Mouse (Mus musculus) lung, embryonic 16.5 days (tissue): ENCODE measurements around the gene Ube2k. TPM values are rescaled to one million over a fixed set of nuclear protein-coding genes. Genes with fewer than 3 reads are reported as not detected.
"Not testable (repeated sequence)": the region's sequence is repeated elsewhere in the genome, so short reads cannot be mapped to it uniquely, and the experiment has no call there.

Experiments
- ATAC-seq: fragments of 200-750 bp; cut with Nextera tagmentation; 2 replicates; pipeline ENCODE4 v1.8.0; 2017; ENCODE audit warnings: low read depth, mild to moderate bottlenecking, moderate library complexity
- H3K27ac ChIP-seq: fragments of 300-500 bp; sonication (generic); 2 replicates; pipeline ENCODE4 v1.5.1; 2014; ENCODE audit warnings: mild to moderate bottlenecking, control low read depth, low read length
- H3K27me3 ChIP-seq: fragments of 300-500 bp; sonication (generic); 2 replicates; pipeline ENCODE4 v1.6.1; 2014; ENCODE audit warnings: low read depth, low read length, mixed read lengths; ENCODE audit not compliant: control insufficient read depth, insufficient read depth
- H3K36me3 ChIP-seq: fragments of 300-500 bp; sonication (generic); 2 replicates; pipeline ENCODE4 v1.6.1; 2014; ENCODE audit warnings: low read length; ENCODE audit not compliant: control insufficient read depth, insufficient read depth
- H3K4me1 ChIP-seq: fragments of 300-500 bp; sonication (generic); replicated peaks from 2 replicates; pipeline ENCODE4 v1.6.1; 2014; ENCODE audit warnings: low read length, mixed read lengths; ENCODE audit not compliant: control insufficient read depth, insufficient read depth
- H3K4me2 ChIP-seq: fragments of 300-500 bp; sonication (generic); 2 replicates; pipeline ENCODE4 v1.6.1; 2014; ENCODE audit warnings: low read depth, low read length, control low read depth
- H3K4me3 ChIP-seq: fragments of 300-500 bp; sonication (generic); 2 replicates; pipeline ENCODE4 v1.5.1; 2014; ENCODE audit warnings: mild to moderate bottlenecking, low read length, control low read depth
- H3K9ac ChIP-seq: fragments of 300-500 bp; sonication (generic); 2 replicates; pipeline ENCODE4 v1.6.1; 2014; ENCODE audit warnings: low read length, control low read depth
- H3K9me3 ChIP-seq: fragments of 300-500 bp; sonication (generic); 2 replicates; pipeline ENCODE4 v1.6.1; 2016; ENCODE audit warnings: low read length; ENCODE audit not compliant: control insufficient read depth
- WGBS: fragments of 180-500 bp; shearing (Covaris S2); extraction: QIAGEN DNeasy Blood & Tissue Kit; methylation state at CpG from one replicate; pipeline ENCODE4 v1.1.7; 2014; 5-methylcytosine and 5-hydroxymethylcytosine counted together
- polyA plus RNA-seq: library from polyadenylated mRNA; unstranded; fragments of >200 nt; fragmentation: Nextera tagmentation; extraction: Ambion mirVana; gene quantifications from 2 replicates; pipeline ENCODE4 v1.2.1, GENCODE M21; 2015

Ube2k gene
- polyA plus RNA-seq, 1 experiment from 2014 or later = 146 TPM

- no peaks in the 10 kb centered on the region for H3K27me3 ChIP-seq
- H3K36me3 ChIP-seq = no peaks in the 10 kb centered on the region
- 53% methylated on average over 5 of the region's 5 CpGs for WGBS
- no peak; the same call in 1 of the 2 replicates for ATAC-seq
- no peaks in the 10 kb centered on the region for H3K9me3 ChIP-seq
- no peak overlapping the region; the same call in 1 of the 2 replicates for H3K27ac ChIP-seq
- peaks cover 14% of the 10 kb centered on the region for H3K4me1 ChIP-seq
- H3K4me2 ChIP-seq = no peak overlapping the region
- no peak overlapping the region for H3K9ac ChIP-seq
- H3K4me3 ChIP-seq = no peak overlapping the region
Measured at GRCm38 (mm10) chr5:65535457-65536067, 1.5 kb upstream of the Ube2k start.

DNA sequence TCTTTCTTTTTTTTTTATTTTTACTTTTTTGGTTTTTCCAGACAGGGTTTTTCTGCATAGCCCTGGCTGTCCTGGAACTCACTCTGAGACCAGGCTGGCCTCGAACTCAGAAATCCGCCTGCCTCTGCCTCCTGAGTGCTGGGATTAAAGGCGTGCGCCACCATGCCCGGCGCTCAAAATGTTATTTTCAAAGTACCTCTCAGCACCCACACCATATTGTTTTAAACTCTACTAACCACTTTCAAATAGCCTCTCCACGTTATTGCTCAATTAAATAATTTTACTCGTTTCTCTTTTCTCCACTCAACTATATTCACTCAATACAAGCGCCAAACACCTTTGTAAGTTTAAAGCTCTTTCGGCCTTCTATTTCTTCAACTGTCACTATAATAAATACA, 966 bp upstream of the Ube2k start:
- 73% methylated on average over 10 of the region's 10 CpGs for WGBS
- peaks cover 14% of the 10 kb centered on the region for H3K4me1 ChIP-seq
- H3K9me3 ChIP-seq, H3K27me3 ChIP-seq, ATAC-seq, H3K36me3 ChIP-seq: not testable (repeated sequence)
- H3K4me2 ChIP-seq = peak overlapping the region; percentile 79
- H3K9ac ChIP-seq = peak overlapping the region; percentile 83
- peak overlapping the region; percentile 99 for H3K27ac ChIP-seq
- peak overlapping the region; percentile 64 for H3K4me3 ChIP-seq

DNA sequence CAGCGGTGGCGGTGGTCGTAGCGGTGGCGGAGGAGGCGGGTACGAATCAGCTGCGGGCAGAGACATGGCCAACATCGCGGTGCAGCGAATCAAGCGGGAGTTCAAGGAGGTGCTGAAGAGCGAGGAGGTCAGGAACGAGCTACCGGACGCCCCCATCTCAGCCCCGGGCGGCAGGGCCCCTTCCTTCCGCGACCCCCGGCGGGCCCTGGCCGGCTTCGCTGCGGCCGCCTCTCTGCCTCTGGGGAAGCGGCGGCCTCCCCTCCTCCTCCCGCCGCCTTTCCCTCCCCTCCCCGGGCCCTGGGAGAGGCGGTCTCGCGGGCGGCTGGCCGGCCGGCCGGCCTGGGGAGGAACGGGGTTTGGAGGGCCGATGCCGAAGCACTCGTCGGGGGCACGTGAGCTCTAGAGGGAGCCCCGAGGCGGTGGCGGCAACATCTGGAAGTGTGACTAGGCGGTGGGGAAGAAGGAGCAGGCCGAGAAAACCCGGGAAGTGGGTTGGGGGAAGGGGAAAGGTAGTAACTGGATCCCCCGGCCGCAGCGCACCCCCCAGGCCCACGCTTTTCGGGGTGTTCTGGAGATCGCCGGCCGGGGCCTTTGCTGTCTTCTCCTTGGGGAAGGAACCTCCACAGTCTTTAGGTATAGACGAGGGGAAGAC, 513 bp downstream of the Ube2k start:
- Histone ChIP-seq H3K9ac (peak overlapping the region; percentile 83), H3K4me1 (peaks cover 14% of the 10 kb centered on the region), H3K27me3 (no peaks in the 10 kb centered on the region), H3K4me2 (peak overlapping the region; percentile 79), H3K36me3 (no peaks in the 10 kb centered on the region), H3K27ac (peak overlapping the region; percentile 99), H3K9me3 (no peaks in the 10 kb centered on the region), H3K4me3 (peak overlapping the region; percentile 64)
- WGBS = 1% methylated on average over 52 of the region's 59 CpGs
- ATAC-seq = peak; percentile 69

DNA sequence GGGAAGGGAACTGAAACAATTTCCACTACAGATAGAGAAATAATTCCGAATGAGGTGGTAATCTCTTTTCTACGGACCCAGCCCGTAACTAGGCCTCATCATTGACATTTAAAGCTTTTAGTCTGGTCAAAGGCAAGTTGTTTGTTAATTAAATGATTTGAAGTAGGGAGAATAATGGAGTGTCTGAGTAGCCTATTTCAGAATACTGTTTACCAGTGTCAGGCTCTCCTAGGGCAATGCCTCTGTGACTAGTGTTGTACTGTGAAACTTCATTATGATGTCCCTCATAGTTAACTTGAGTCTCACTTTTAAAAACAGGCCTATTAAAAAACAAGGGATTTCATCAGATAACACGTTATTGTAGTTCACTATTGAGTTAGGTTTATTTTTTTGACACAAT, 1.1 kb downstream of the Ube2k start:
- Histone ChIP-seq H3K4me1 (peaks cover 14% of the 10 kb centered on the region), H3K36me3 (no peaks in the 10 kb centered on the region), H3K27ac (peak overlapping the region; percentile 99), H3K27me3 (no peaks in the 10 kb centered on the region), H3K9me3 (no peaks in the 10 kb centered on the region), H3K4me3 (peak overlapping the region; percentile 64), H3K9ac (peak overlapping the region; percentile 83), H3K4me2 (peak overlapping the region; percentile 79)
- no peak for ATAC-seq
- 0% methylated on average over 4 of the region's 4 CpGs for WGBS

DNA sequence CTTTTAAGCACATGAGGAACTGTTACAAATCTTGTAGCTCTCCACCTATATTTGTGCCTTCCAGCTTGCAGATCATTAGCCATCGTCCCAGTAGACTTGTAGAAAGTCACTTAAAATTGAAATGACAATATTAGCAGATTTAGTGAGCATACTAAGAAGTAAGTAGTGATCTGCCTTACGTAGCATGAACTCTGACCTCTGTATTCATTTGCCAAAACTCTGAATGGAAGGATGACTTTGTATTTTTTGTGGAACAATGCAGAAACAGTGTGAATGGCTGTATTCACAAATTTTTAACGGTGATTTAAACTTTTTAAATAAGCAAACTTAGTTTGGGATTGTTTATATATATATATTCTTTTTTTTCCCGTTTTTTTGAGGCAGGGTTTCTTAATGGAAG, 1.8 kb downstream of the Ube2k start:
- Histone ChIP-seq H3K4me2 (peak overlapping the region; percentile 62), H3K4me1 (peaks cover 14% of the 10 kb centered on the region), H3K36me3 (no peaks in the 10 kb centered on the region), H3K27ac (no peak overlapping the region), H3K4me3 (peak overlapping the region; percentile 34), H3K27me3 (no peaks in the 10 kb centered on the region), H3K9ac (peak overlapping the region; percentile 45; the same call in 1 of the 2 replicates), H3K9me3 (no peaks in the 10 kb centered on the region)
- no peak for ATAC-seq
- 26% methylated on average over 4 of the region's 4 CpGs for WGBS

DNA sequence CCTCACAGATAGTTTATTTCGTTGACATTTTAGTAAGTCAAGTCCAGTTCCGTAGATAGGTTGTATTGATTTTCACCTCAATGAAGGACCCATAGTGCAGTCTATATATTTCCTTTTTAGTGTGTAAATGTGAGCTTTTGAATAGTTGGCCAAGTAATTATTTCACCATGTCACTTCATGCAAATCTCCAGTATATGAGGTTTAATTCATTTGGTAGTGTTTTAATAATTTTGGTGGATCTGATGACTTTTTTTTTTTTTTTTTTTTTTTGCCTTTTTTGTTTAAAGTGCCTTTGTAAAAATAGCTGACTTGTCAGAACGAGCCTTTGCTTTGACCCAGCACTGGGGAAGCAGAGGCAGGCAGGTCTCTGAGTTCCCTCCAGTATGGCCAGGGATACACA, 2.8 kb downstream of the Ube2k start:
- H3K27ac ChIP-seq = no peak overlapping the region
- peaks cover 6% of the 10 kb centered on the region for H3K4me1 ChIP-seq
- H3K27me3 ChIP-seq = no peaks in the 10 kb centered on the region
- H3K9me3 ChIP-seq = no peaks in the 10 kb centered on the region
- H3K4me3 ChIP-seq = no peak overlapping the region
- no peak overlapping the region for H3K4me2 ChIP-seq
- no peak for ATAC-seq
- 91% methylated on average over 3 of the region's 3 CpGs for WGBS
- H3K36me3 ChIP-seq = no peaks in the 10 kb centered on the region
- H3K9ac ChIP-seq = no peak overlapping the region

GRCm38 (mm10) chr5:65541889-65542288, 4.9 kb downstream of the Ube2k start:
- H3K27me3 ChIP-seq = no peaks in the 10 kb centered on the region
- H3K36me3 ChIP-seq = no peaks in the 10 kb centered on the region
- H3K4me1 ChIP-seq = peaks cover 6% of the 10 kb centered on the region
- no peaks in the 10 kb centered on the region for H3K9me3 ChIP-seq
- H3K9ac ChIP-seq = no peak overlapping the region
- ATAC-seq = no peak
- H3K27ac ChIP-seq = no peak overlapping the region
- no peak overlapping the region for H3K4me2 ChIP-seq
- H3K4me3 ChIP-seq = no peak overlapping the region
- whole genome bisulfite sequencing = 68% methylated on average over 3 of the region's 3 CpGs

- Histone ChIP-seq H3K4me3 (no peak overlapping the region), H3K27me3 (no peaks in the 10 kb centered on the region), H3K4me1 (peaks cover 6% of the 10 kb centered on the region), H3K9me3 (no peaks in the 10 kb centered on the region), H3K27ac (no peak overlapping the region), H3K9ac (no peak overlapping the region), H3K4me2 (no peak overlapping the region), H3K36me3 (no peaks in the 10 kb centered on the region)
- ATAC-seq = no peak
- 89% methylated on average over 1 of the region's 1 CpGs for WGBS
Measured at GRCm38 (mm10) chr5:65543491-65543890, 6.5 kb downstream of the Ube2k start.

DNA sequence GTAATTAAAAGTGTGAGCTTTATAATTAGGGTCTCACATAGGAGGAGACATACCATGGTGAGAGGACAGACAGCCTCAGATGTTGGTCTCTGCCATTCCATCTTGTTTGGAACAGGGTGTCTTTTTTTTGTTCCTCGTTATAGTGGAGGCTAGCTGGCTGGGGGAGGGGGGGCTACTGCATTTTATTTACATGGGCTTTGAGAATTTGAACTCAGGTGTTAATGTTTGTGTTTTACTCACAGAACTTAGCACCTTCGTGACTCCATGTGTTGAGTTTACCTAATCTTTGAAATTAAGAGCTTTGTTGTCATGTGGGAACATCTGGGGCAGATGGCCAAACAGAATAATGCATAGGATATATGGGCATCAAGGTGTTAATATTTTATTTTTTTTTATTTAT, 7.6 kb downstream of the Ube2k start:
- H3K27ac ChIP-seq = no peak overlapping the region
- ATAC-seq = no peak
- H3K4me3 ChIP-seq = no peak overlapping the region
- H3K9ac ChIP-seq = no peak overlapping the region
- H3K4me2 ChIP-seq = no peak overlapping the region
- no peaks in the 10 kb centered on the region for H3K9me3 ChIP-seq
- no peaks in the 10 kb centered on the region for H3K4me1 ChIP-seq
- no peaks in the 10 kb centered on the region for H3K27me3 ChIP-seq
- H3K36me3 ChIP-seq = no peaks in the 10 kb centered on the region
- WGBS = 86% methylated on average over 2 of the region's 2 CpGs
